Mouse (Mus musculus): Measurements from ENCODE around the gene Pim2. TPM values are rescaled to one million over a fixed set of nuclear protein-coding genes. Genes with fewer than 3 reads are reported as not detected.
"Not testable (repeated sequence)": the region's sequence is repeated elsewhere in the genome, so short reads cannot be mapped to it uniquely, and the experiment has no call there.

Pim2 gene
- polyA plus RNA-seq, 1 experiment from 2014 or later: 13.0 TPM

DNA sequence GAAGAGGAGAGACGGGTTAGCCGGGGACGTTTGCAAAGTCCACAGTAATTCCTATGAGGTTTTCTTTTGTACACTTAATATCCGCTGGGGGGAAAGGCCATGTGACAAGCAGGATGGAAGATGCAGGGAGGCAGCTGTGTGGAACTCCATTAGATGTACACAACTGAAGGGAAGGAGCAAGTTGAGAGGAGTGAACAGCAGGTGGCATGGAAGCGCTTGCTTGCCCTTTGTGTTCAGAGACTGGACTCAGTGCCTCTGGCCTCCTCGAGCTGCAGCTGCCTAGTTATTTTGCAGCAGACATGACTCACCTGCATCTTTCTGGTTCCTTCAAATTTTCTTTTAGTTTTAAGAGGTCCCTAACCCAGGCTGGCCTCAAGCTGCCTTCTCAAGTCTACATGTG lies 32.4 kb downstream of the Pim2 start:
- Histone ChIP-seq H3K4me2 (no peak overlapping the region), H3K9me3 (replicated peaks) (no peaks in the 10 kb centered on the region), H3K36me3 (ENCODE audit: poor library complexity, severe bottlenecking) (peaks cover 16% of the 10 kb centered on the region; the same call in 1 of the 2 replicates), H3K27me3 (no peaks in the 10 kb centered on the region), H3K9ac (no peak overlapping the region), H3K27ac (no peak overlapping the region), H3K4me1 (no peaks in the 10 kb centered on the region), H3K4me3 (no peak overlapping the region)
- no peak for ATAC-seq
- 50% methylated on average over 6 of the region's 6 CpGs for WGBS

- not testable (repeated sequence) for H3K4me2 ChIP-seq; H3K27me3 ChIP-seq; H3K9me3 ChIP-seq (replicated peaks); H3K9ac ChIP-seq; H3K4me1 ChIP-seq; ATAC-seq; H3K4me3 ChIP-seq; H3K27ac ChIP-seq; H3K36me3 ChIP-seq (ENCODE audit: poor library complexity, severe bottlenecking)
- 18% methylated on average over 3 of the region's 3 CpGs for WGBS
These were observed 37.6 kb downstream of the Pim2 start for GRCm38 (mm10) chrX:7915669-7916068.

DNA sequence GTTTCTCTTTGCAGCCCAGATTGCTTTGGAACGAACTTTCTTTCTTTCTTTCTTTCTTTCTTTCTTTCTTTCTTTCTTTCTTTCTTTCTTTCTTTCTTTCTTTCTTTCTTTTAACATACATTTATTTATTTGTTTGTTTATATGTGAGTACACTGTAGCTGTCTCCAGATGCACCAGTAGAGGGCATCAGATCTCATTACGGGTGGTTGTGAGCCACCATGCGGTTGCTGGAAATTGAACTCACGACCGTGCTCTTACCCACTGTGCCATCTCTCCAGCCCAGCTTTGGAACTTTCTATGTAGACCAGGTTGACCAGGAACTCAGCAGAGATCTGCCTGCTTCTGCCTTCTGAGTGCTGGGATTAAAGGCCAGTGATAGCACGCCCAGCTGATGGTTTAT lies 39.9 kb downstream of the Pim2 start:
- H3K4me3 ChIP-seq; H3K4me2 ChIP-seq; ATAC-seq; H3K9me3 ChIP-seq (replicated peaks); H3K27ac ChIP-seq; H3K4me1 ChIP-seq; H3K36me3 ChIP-seq (ENCODE audit: poor library complexity, severe bottlenecking); H3K9ac ChIP-seq: not testable (repeated sequence)
- WGBS: 80% methylated on average over 6 of the region's 6 CpGs
- peaks cover 12% of the 10 kb centered on the region for H3K27me3 ChIP-seq

DNA sequence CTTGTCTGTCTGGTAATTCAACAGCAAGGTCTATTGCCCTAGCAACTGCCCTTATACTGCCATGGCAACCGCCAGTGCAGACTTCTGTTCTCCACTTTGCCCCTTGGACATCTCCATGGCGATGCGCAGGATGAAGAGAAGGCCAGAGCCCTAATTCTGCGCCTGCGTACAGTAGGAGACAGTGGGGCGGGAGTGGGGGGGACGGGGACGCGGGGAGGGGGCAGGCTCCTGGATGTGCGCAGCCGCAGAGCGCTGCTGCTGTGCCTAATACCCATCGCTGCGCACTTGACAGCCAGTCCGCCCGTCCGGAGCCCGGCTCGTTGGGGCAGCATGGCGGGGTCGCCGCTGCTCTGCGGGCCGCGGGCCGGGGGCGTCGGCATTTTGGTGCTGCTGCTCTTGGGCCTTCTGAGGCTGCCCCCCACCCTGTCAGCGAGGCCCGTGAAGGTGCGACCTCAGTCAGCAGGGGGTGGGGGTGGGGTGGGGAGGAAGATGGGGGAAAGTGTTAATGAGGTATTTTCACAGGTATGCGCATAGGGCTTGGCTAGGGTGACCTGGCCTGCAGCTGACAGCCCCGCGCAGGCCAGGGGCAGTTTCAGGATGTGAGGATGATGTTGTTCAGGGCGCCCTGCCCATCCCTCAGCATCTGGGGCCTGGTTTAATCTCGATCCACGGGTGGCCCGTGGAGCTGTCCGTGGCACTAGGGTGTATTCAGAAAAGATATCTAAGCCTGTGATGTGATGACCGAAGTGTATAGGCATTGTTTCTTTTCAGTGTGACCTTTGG lies 41.7 kb downstream of the Pim2 start, which contains the start of gene Pcsk1n:
TSS of gene Pcsk1n (plus strand) at position 222 of the 783 bp plus-strand sequence.
- 21% methylated on average over 30 of the region's 40 CpGs for WGBS
- 0 out of 2 replicates have a peak, but pooled peaks cover 5% of the 10 kb centered on the region for H3K36me3 ChIP-seq (ENCODE audit: poor library complexity, severe bottlenecking)

DNA sequence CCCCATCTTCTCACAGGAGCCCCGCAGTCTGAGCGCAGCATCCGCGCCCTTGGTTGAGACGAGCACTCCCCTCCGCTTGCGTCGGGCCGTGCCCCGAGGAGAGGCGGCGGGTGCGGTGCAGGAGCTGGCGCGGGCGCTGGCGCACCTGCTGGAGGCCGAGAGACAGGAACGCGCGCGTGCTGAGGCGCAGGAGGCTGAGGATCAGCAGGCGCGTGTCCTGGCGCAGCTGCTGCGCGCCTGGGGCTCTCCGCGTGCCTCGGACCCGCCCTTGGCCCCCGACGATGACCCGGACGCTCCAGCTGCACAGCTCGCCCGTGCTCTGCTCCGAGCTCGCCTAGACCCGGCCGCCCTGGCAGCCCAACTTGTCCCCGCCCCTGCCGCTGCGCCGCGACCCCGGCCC lies 44.0 kb downstream of the Pim2 start:
- Histone ChIP-seq H3K9me3 (replicated peaks) (no peaks in the 10 kb centered on the region), H3K27ac (no peak overlapping the region), H3K4me1 (peaks cover 8% of the 10 kb centered on the region), H3K4me3 (peak overlapping the region; percentile 46), H3K4me2 (peak overlapping the region; percentile 63), H3K27me3 (peaks cover 29% of the 10 kb centered on the region), H3K9ac (peak overlapping the region; percentile 59), H3K36me3 (ENCODE audit: poor library complexity, severe bottlenecking) (0 out of 2 replicates have a peak, but pooled peaks cover 5% of the 10 kb centered on the region)
- ATAC-seq: no peak
- WGBS: 14% methylated on average over 33 of the region's 48 CpGs

More for the DNA sequence above, 41.7 kb downstream of the Pim2 start, which contains the start of gene Pcsk1n:
- Histone ChIP-seq H3K9me3 (replicated peaks) (no peaks in the 10 kb centered on the region), H3K4me1 (peaks cover 8% of the 10 kb centered on the region), H3K4me3 (peak within 1 kb of the TSS; percentile 46), H3K9ac (peak within 1 kb of the TSS; percentile 60), H3K27me3 (peaks cover 24% of the 10 kb centered on the region), H3K4me2 (peak within 1 kb of the TSS; percentile 63), H3K27ac (peak within 1 kb of the TSS; percentile 57)
- ATAC-seq: peak; percentile 91

- H3K4me3 ChIP-seq: no peak overlapping the region
- H3K27me3 ChIP-seq: peaks cover 29% of the 10 kb centered on the region
- H3K4me1 ChIP-seq: peaks cover 8% of the 10 kb centered on the region
- H3K9ac ChIP-seq: no peak overlapping the region
- no peak overlapping the region for H3K27ac ChIP-seq
- 84% methylated on average over 6 of the region's 6 CpGs for WGBS
- H3K9me3 ChIP-seq (replicated peaks): no peaks in the 10 kb centered on the region; the same call in 1 of the 2 replicates
- H3K36me3 ChIP-seq (ENCODE audit: poor library complexity, severe bottlenecking): peaks cover 18% of the 10 kb centered on the region
- no peak for ATAC-seq
- no peak overlapping the region for H3K4me2 ChIP-seq
These were observed 48.2 kb downstream of the Pim2 start for GRCm38 (mm10) chrX:7926266-7926665.

- Histone ChIP-seq H3K36me3 (ENCODE audit: poor library complexity, severe bottlenecking) (peaks cover 27% of the 10 kb centered on the region), H3K4me2 (no peak overlapping the region), H3K4me3 (no peak overlapping the region), H3K9ac (no peak overlapping the region), H3K27me3 (peaks cover 25% of the 10 kb centered on the region), H3K27ac (no peak overlapping the region), H3K9me3 (replicated peaks) (no peaks in the 10 kb centered on the region; the same call in 1 of the 2 replicates), H3K4me1 (peaks cover 8% of the 10 kb centered on the region)
- WGBS: 28% methylated on average over 10 of the region's 10 CpGs
- ATAC-seq: no peak
These were observed 49.1 kb downstream of the Pim2 start for GRCm38 (mm10) chrX:7927116-7927515.

DNA sequence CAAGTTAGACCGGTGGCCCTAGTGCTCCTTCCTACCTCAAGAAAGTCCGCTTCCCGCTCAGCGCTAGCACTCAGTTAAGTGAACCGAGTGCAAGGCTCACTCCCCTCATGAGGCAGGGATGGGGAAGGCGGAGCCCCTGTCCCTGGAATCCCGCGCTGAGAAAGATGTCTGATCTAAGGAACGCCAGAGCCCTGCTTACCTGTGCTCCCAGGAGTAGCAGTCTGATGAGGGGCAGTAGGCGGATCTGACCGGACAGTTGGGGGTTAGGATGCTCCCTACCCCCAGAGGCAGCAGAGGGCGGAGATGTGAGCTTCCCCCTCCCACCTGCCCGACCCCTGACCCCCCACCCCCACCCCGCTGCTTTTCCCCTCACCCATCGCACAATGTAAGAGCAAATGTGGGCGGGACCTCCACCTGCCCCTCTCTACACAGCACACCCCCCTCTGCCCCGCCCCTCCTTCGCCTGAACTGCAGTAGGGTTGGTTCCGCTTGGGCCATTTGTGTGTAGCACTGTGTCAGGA lies 50.3 kb downstream of the Pim2 start, which contains the start of gene Eras:
TSS of gene Eras (minus strand) at position 338 of the 521 bp plus-strand sequence.
- H3K9me3 ChIP-seq (replicated peaks): no peaks in the 10 kb centered on the region; the same call in 1 of the 2 replicates
- no peak within 1 kb of the TSS for H3K4me3 ChIP-seq
- ATAC-seq: no peak
- no peaks in the 10 kb centered on the region for H3K4me1 ChIP-seq
- peaks cover 13% of the 10 kb centered on the region for H3K27me3 ChIP-seq
- WGBS: 19% methylated on average over 19 of the region's 19 CpGs
- H3K4me2 ChIP-seq: no peak within 1 kb of the TSS
- no peak within 1 kb of the TSS for H3K9ac ChIP-seq
- H3K27ac ChIP-seq: no peak within 1 kb of the TSS
- peaks cover 26% of the 10 kb centered on the region for H3K36me3 ChIP-seq (ENCODE audit: poor library complexity, severe bottlenecking)

Other genes starting within 250 kb of the Pim2 start
- 62.0 and 66.7 TPM in 2 replicates for gene Syp, start 239.8 kb upstream of the Pim2 start, polyA plus RNA-seq (2015; fragmentation: Nextera tagmentation; extraction: Ambion mirVana)
- 1.3 and 2.3 TPM in 2 replicates for gene Prickle3, start 221.0 kb upstream of the Pim2 start, polyA plus RNA-seq (2015; fragmentation: Nextera tagmentation; extraction: Ambion mirVana)
- 45.7 and 50.5 TPM in 2 replicates for gene Plp2, start 206.9 kb upstream of the Pim2 start, polyA plus RNA-seq (2015; fragmentation: Nextera tagmentation; extraction: Ambion mirVana)
- gene Magix, start 197.0 kb upstream of the Pim2 start, polyA plus RNA-seq (2015; fragmentation: Nextera tagmentation; extraction: Ambion mirVana): 0.06 and 0.09 TPM in 2 replicates
- gene Gpkow, start 181.1 kb upstream of the Pim2 start, polyA plus RNA-seq (2015; fragmentation: Nextera tagmentation; extraction: Ambion mirVana): 44.1 and 47.7 TPM in 2 replicates
- gene Wdr45, start 163.9 kb upstream of the Pim2 start, polyA plus RNA-seq (2015; fragmentation: Nextera tagmentation; extraction: Ambion mirVana): 29.0 and 33.6 TPM in 2 replicates
- gene Gm45208, start 156.0 kb upstream of the Pim2 start, polyA plus RNA-seq (2015; fragmentation: Nextera tagmentation; extraction: Ambion mirVana): 0.53 and 0.67 TPM in 2 replicates
- gene Praf2, start 149.8 kb upstream of the Pim2 start, polyA plus RNA-seq (2015; fragmentation: Nextera tagmentation; extraction: Ambion mirVana): 91.9 and 93.3 TPM in 2 replicates
- gene Ccdc120, start 127.4 kb upstream of the Pim2 start, polyA plus RNA-seq (2015; fragmentation: Nextera tagmentation; extraction: Ambion mirVana): 30.4 and 33.8 TPM in 2 replicates
- gene Tfe3, start 115.7 kb upstream of the Pim2 start, polyA plus RNA-seq (2015; fragmentation: Nextera tagmentation; extraction: Ambion mirVana): 20.0 and 23.8 TPM in 2 replicates
- 71.6 and 82.6 TPM in 2 replicates for gene Gripap1, start 88.5 kb upstream of the Pim2 start, polyA plus RNA-seq (2015; fragmentation: Nextera tagmentation; extraction: Ambion mirVana)
- 1.1 and 1.4 TPM in 2 replicates for gene Kcnd1, start 56.0 kb upstream of the Pim2 start, polyA plus RNA-seq (2015; fragmentation: Nextera tagmentation; extraction: Ambion mirVana)
- 43.9 and 44.9 TPM in 2 replicates for gene Otud5, start 36.9 kb upstream of the Pim2 start, polyA plus RNA-seq (2015; fragmentation: Nextera tagmentation; extraction: Ambion mirVana)
- gene Slc35a2, start 5.8 kb downstream of the Pim2 start, polyA plus RNA-seq (2015; fragmentation: Nextera tagmentation; extraction: Ambion mirVana): 29.7 and 36.6 TPM in 2 replicates
- gene Pqbp1, start 21.0 kb downstream of the Pim2 start, polyA plus RNA-seq (2015; fragmentation: Nextera tagmentation; extraction: Ambion mirVana): 202 and 206 TPM in 2 replicates
- gene Timm17b, start 21.1 kb downstream of the Pim2 start, polyA plus RNA-seq (2015; fragmentation: Nextera tagmentation; extraction: Ambion mirVana): 168 and 193 TPM in 2 replicates
- gene Gm10491, start 29.6 kb downstream of the Pim2 start, polyA plus RNA-seq (2015; fragmentation: Nextera tagmentation; extraction: Ambion mirVana): not detected in 2 replicates
- not detected in 2 replicates for gene Gm10490, start 31.3 kb downstream of the Pim2 start, polyA plus RNA-seq (2015; fragmentation: Nextera tagmentation; extraction: Ambion mirVana)
- 82.1 and 83.8 TPM in 2 replicates for gene Pcsk1n, start 41.6 kb downstream of the Pim2 start, polyA plus RNA-seq (2015; fragmentation: Nextera tagmentation; extraction: Ambion mirVana)
- gene Eras, start 50.3 kb downstream of the Pim2 start, polyA plus RNA-seq (2015; fragmentation: Nextera tagmentation; extraction: Ambion mirVana): not detected in 2 replicates
- gene Hdac6, start 69.6 kb downstream of the Pim2 start, polyA plus RNA-seq (2015; fragmentation: Nextera tagmentation; extraction: Ambion mirVana): 53.5 and 64.8 TPM in 2 replicates
- 0.26 and 0.39 TPM in 2 replicates for gene Gata1, start 99.8 kb downstream of the Pim2 start, polyA plus RNA-seq (2015; fragmentation: Nextera tagmentation; extraction: Ambion mirVana)
- gene Glod5, start 140.2 kb downstream of the Pim2 start, polyA plus RNA-seq (2015; fragmentation: Nextera tagmentation; extraction: Ambion mirVana): not detected in 2 replicates
- 62.3 and 72.1 TPM in 2 replicates for gene Suv39h1, start 196.5 kb downstream of the Pim2 start, polyA plus RNA-seq (2015; fragmentation: Nextera tagmentation; extraction: Ambion mirVana)
- 0.10 TPM in 1 of 2 replicates, not detected in the other for gene Was, start 212.2 kb downstream of the Pim2 start, polyA plus RNA-seq (2015; fragmentation: Nextera tagmentation; extraction: Ambion mirVana)